Mouse (Mus musculus): Measurements from ENCODE around the gene Pak4. TPM values are rescaled to one million over a fixed set of nuclear protein-coding genes. Genes with fewer than 3 reads are reported as not detected.
"Not testable (repeated sequence)": the region's sequence is repeated elsewhere in the genome, so short reads cannot be mapped to it uniquely, and the experiment has no call there.

The Pak4 gene
- 1 to 10 TPM; 8.2 to 9.8 TPM for total RNA-seq (2021)
- long read RNA-seq, experiment 1, transcript Pak4-202 (10 exons, 2,899 nt): major isoform, 11 of 19 reads
- long read RNA-seq, experiment 1, partial matches to known transcripts: 5 of 19 reads
- long read RNA-seq, experiment 1, other reads (novel, unspliced or antisense): 2 of 19 reads
- long read RNA-seq, experiment 2, transcript Pak4-202 (10 exons, 2,899 nt): major isoform, 13 of 19 reads
- long read RNA-seq, experiment 2, partial matches to known transcripts: 3 of 19 reads
- long read RNA-seq, experiment 2, other reads (novel, unspliced or antisense): 3 of 19 reads

- intact Hi-C loops (cut with DNase I): no loop called here
- Histone ChIP-seq H3K27ac (peak within 1 kb of the TSS; percentile 69), H3K4me3 (peak within 1 kb of the TSS; percentile 59)
- peak; percentile 99 for DNase-seq (ENCODE audit: extremely low spot score in 1 of 2, low spot score in 2 of 2)
- TF ChIP-seq CTCF (IDR thresholded peaks at IDR 0.05): peak; percentile 51
Observed at GRCm38 (mm10) chr7:28597642-28598446, at the start of gene Pak4, which contains the start of gene Samd4b. Pak4 (minus strand) TSS chr7:28598185. Samd4b (minus strand) TSS chr7:28598144.

- H3K27ac ChIP-seq: no peak overlapping the region
- no peak for DNase-seq (ENCODE audit: extremely low spot score in 1 of 2, low spot score in 2 of 2)
- intact Hi-C loops (cut with DNase I): no loop called here
- no peak for TF ChIP-seq CTCF (IDR thresholded peaks at IDR 0.05)
- no peak overlapping the region for H3K4me3 ChIP-seq
Observed at GRCm38 (mm10) chr7:28647016-28647415, 49.0 kb upstream of the Pak4 start.

- TF ChIP-seq CTCF (IDR thresholded peaks at IDR 0.05): no peak
- Histone ChIP-seq H3K27ac (no peak overlapping the region), H3K4me3 (no peak overlapping the region)
- intact Hi-C loops (cut with DNase I): no loop called here
- no peak for DNase-seq (ENCODE audit: extremely low spot score in 1 of 2, low spot score in 2 of 2)
Observed at GRCm38 (mm10) chr7:28645947-28646475, 48.0 kb upstream of the Pak4 start.

DNA sequence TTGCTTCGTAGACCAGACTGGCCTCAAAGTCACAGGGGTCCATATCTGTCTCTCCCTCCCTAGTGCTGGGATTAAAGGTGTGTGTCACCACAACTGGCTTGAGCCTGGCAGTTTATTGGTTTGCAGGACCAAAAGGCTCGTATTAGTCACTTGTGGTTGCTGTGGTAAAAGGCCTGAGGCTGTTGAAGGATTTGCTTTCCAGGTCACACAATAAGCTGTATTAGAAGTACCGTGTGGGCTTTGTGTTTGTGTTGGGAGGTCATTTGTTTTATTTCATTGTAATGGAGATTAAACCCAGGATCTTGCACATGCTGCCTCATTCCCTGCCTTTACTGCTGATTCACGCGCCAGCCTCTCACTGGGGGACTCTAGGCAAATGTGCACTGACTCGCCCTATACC lies 47.4 kb upstream of the Pak4 start:
- H3K4me3 ChIP-seq: no peak overlapping the region
- no peak for TF ChIP-seq CTCF (IDR thresholded peaks at IDR 0.05)
- no peak for DNase-seq (ENCODE audit: extremely low spot score in 1 of 2, low spot score in 2 of 2)
- intact Hi-C loops (cut with DNase I): no loop called here
- H3K27ac ChIP-seq: no peak overlapping the region

- intact Hi-C loops (cut with DNase I): no loop called here
- no peak for TF ChIP-seq CTCF (IDR thresholded peaks at IDR 0.05)
- Histone ChIP-seq H3K27ac (no peak overlapping the region), H3K4me3 (no peak overlapping the region)
- no peak for DNase-seq (ENCODE audit: extremely low spot score in 1 of 2, low spot score in 2 of 2)
Observed at GRCm38 (mm10) chr7:28641546-28641945, 43.6 kb upstream of the Pak4 start.

DNA sequence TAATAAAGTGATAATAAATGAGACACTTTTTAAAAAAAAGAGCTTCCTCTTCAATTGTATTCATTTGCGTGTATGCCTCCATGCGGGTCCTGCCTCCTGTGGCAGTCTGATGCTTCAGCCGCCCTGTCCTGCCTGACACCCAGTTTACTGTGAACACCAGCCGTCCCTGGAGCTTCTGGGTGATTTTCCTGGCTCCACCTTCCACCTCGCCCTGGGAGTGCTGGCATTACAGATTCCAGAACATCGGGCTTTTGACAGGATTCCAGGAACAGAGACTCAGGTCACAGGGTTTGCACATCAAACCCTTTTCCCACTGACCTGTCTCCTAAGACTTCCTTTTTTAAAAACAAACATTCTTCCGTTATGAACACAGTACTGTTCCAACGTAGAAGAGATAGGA lies 39.5 kb upstream of the Pak4 start:
- intact Hi-C loops (cut with DNase I): no loop called here
- TF ChIP-seq CTCF (IDR thresholded peaks at IDR 0.05): no peak
- DNase-seq (ENCODE audit: extremely low spot score in 1 of 2, low spot score in 2 of 2): no peak
- no peak overlapping the region for H3K27ac ChIP-seq
- no peak overlapping the region for H3K4me3 ChIP-seq

DNA sequence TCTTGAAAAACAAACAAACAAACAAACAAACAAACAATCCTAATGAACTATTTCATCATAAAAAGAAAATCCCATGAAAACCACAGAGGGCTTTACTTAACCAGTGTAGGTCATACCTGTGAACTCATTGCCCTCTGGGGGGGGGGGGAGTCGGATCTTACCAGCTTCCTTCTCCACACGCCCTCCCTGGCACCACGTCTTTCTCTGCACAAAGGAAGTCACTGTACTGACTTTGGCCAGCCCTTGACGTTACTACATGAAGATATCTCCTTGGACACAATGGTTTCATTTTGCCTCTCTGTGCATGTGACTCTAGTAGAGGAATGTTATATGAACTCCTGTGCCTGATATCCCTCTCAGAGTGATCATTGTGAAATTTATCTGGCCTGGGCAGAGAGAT lies 36.1 kb upstream of the Pak4 start:
- no peak for TF ChIP-seq CTCF (IDR thresholded peaks at IDR 0.05)
- Histone ChIP-seq H3K27ac (no peak overlapping the region), H3K4me3 (no peak overlapping the region)
- intact Hi-C loops (cut with DNase I): loop anchor here (2.0 kb wide), 1 partner anchor 69 kb away; no protein-coding TSS in a partner anchor
- no peak for DNase-seq (ENCODE audit: extremely low spot score in 1 of 2, low spot score in 2 of 2)

- H3K27ac ChIP-seq: no peak within 1 kb of the TSS
- H3K4me3 ChIP-seq: peak within 1 kb of the TSS; percentile 11; the same call in 1 of the 2 replicates
- no peak for DNase-seq (ENCODE audit: extremely low spot score in 1 of 2, low spot score in 2 of 2)
- no peak for TF ChIP-seq CTCF (IDR thresholded peaks at IDR 0.05)
- intact Hi-C loops (cut with DNase I): no loop called here
Observed at GRCm38 (mm10) chr7:28631073-28631472, 33.1 kb upstream of the Pak4 start, which contains the start of gene Acp7. Acp7 (minus strand) TSS chr7:28631332.

DNA sequence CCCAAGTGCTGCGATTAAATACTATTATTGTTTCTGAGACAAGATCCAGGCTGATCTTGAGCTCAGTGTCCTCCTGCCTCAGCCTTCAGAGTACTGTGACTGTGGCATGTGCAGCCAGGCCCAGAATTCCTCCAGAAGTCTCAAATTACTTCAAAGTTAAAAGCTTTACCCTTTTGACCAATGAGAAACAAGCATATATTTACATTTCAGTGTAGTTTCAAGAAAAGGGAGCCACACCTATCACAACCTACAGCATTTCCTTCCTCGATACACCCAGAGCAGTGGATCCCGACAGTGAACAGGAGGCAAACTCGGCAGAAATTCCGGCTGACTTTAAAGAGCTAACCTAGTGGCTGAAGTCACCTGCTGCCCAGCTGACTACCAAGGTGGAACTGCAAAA lies 26.8 kb upstream of the Pak4 start:
- no peak for DNase-seq (ENCODE audit: extremely low spot score in 1 of 2, low spot score in 2 of 2)
- Histone ChIP-seq H3K27ac (no peak overlapping the region), H3K4me3 (no peak overlapping the region)
- intact Hi-C loops (cut with DNase I): no loop called here
- TF ChIP-seq CTCF (IDR thresholded peaks at IDR 0.05): no peak

DNA sequence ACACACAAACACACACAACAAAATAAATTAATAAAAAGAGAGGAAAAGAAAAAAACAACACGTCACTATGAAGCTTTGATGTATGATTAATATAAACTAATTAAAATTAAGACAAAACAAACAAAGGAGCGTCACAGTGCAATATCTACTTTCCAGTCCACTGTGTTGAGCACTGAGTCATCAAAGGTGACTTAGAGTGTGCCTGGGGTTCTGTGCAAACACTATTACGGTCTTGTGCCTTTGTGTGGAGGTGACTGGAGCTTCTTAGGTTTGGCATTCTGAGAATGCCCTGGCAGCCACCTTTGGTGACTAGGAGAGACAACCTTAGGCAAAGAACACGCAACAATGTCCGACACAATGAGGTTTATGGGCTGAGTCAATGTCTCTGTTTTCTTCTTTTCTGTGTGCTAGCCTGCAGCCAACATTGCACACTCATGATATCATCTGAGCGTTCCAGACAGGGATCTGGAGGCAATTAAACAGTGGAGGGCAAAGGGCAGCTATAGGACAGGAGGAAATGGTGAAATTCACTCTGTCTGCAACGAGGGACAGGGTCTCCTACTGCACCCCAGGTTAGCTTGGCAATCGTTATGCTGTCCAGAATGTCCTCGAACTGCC lies 21.2 kb upstream of the Pak4 start:
- TF ChIP-seq CTCF (IDR thresholded peaks at IDR 0.05): no peak
- no peak overlapping the region for H3K27ac ChIP-seq
- H3K4me3 ChIP-seq: no peak overlapping the region
- DNase-seq (ENCODE audit: extremely low spot score in 1 of 2, low spot score in 2 of 2): no peak
- intact Hi-C loops (cut with DNase I): no loop called here

- H3K27ac ChIP-seq: no peak overlapping the region
- no peak for TF ChIP-seq CTCF (IDR thresholded peaks at IDR 0.05)
- intact Hi-C loops (cut with DNase I): no loop called here
- no peak overlapping the region for H3K4me3 ChIP-seq
- no peak for DNase-seq (ENCODE audit: extremely low spot score in 1 of 2, low spot score in 2 of 2)
Observed at GRCm38 (mm10) chr7:28605951-28606350, 8.0 kb upstream of the Pak4 start.

GRCm38 (mm10) chr7:28603788-28604187 lies 5.8 kb upstream of the Pak4 start:
- peak; percentile 17 for TF ChIP-seq CTCF (IDR thresholded peaks at IDR 0.05)
- intact Hi-C loops (cut with DNase I): loop anchor here (5.0 kb wide), 2 partner anchors 111 to 211 kb away; partner anchors contain the start of genes Med29 and Paf1
- H3K27ac ChIP-seq; H3K4me3 ChIP-seq; DNase-seq (ENCODE audit: extremely low spot score in 1 of 2, low spot score in 2 of 2): not testable (repeated sequence)
